31 mouse cellular contexts compared by ENCODE assay signal in genomic region chr8:45918891-45919290, GRCm38 (mm10). TPM values are rescaled to one million over a fixed set of nuclear protein-coding genes. Genes with fewer than 3 reads are reported as not detected.
DNase-seq lines count a peak whose midpoint lies in the region; ATAC-seq and TF ChIP-seq lines count a peak whose summit lies in the region.
"Had no signal": no experiment of that assay in that cellular context is flagged by ENCODE, and none has a peak within 500 bp of the region (broad histone marks: within the 10 kb centered on the region; RNA-seq: fewer than 3 reads in every experiment).

No protein-coding gene starts in this region.

- intact Hi-C loops in gastrocnemius, adult 2 months (cut with DNase I), result no loop called here
- intact Hi-C loops in heart, postnatal 14 days (cut with DNase I), result no loop called here

- H3K4me2 ChIP-seq in heart, embryonic 13.5 days, result no peak overlapping the region
- H3K4me2 ChIP-seq: embryonic facial prominence, embryonic 13.5 days; embryonic facial prominence, embryonic 15.5 days; forebrain, embryonic 12.5 days had no signal

- ATAC-seq in heart, embryonic 13.5 days (ENCODE audit: extremely low read depth, insufficient number of reproducible peaks, low FRiP score, low TSS enrichment), result no peak
- ATAC-seq: activated CD4-positive, CD25-positive, alpha-beta regulatory T cell, adult 4 months; forebrain, embryonic 14.5 days; forebrain, embryonic 16.5 days; Patski had no signal

- H3K27me3 ChIP-seq in heart, embryonic 13.5 days (replicated peaks), result no peaks in the 10 kb centered on the region
- no peaks in the 10 kb centered on the region for H3K27me3 ChIP-seq in testis, adult 2 months (ENCODE audit: control insufficient read depth, insufficient read depth, low read length)
- H3K27me3 ChIP-seq: embryonic facial prominence, embryonic 13.5 days; embryonic facial prominence, embryonic 15.5 days; forebrain, embryonic 12.5 days had no signal

- H3K9ac ChIP-seq in heart, embryonic 13.5 days, result no peak overlapping the region
- H3K9ac ChIP-seq: embryonic facial prominence, embryonic 13.5 days; embryonic facial prominence, embryonic 15.5 days; forebrain, embryonic 12.5 days had no signal

- peaks cover 62% of the 10 kb centered on the region for H3K36me3 ChIP-seq in heart, embryonic 13.5 days
- H3K36me3 ChIP-seq in testis, adult 2 months (ENCODE audit: control insufficient read depth, insufficient read depth, low read length), result no peaks in the 10 kb centered on the region
- H3K36me3 ChIP-seq: embryonic facial prominence, embryonic 13.5 days; embryonic facial prominence, embryonic 15.5 days; forebrain, embryonic 10.5 days; forebrain, embryonic 12.5 days; G1E had no signal

- no peak for DNase-seq in gastrocnemius, adult 2 months
- DNase-seq in gastrocnemius, adult 8-10 months (ENCODE audit: low spot score in 2 of 2), result no peak
- DNase-seq in heart, postnatal 14 days, result no peak
- DNase-seq in testis, postnatal 10 days (ENCODE audit: low spot score), result no peak
- DNase-seq in brain, adult 2 months (ENCODE audit: low read depth, low spot score), result peak; percentile 63
- no peak for DNase-seq in left cerebral cortex, adult 11 months (ENCODE audit: low spot score)
- DNase-seq: adrenal gland, adult 8-10 months; adrenal gland, postnatal 14 days; adrenal gland, postnatal 36 days; cerebellum, adult 11 months; cerebellum, adult 18-20 months; cerebellum, adult 8-10 months; cerebellum, adult 9-11 months; cerebellum, postnatal 14 days; cerebellum, postnatal 36 days; embryo, embryonic 11 days had no signal

- H3K4me1 ChIP-seq in heart, embryonic 13.5 days, result no peaks in the 10 kb centered on the region; the same call in 1 of the 2 replicates
- peaks cover 6% of the 10 kb centered on the region for H3K4me1 ChIP-seq in testis, adult 2 months (ENCODE audit: control insufficient read depth, insufficient read depth, low read length)
- H3K4me1 ChIP-seq: embryonic facial prominence, embryonic 15.5 days; forebrain, embryonic 12.5 days had no signal

- H3K4me3 ChIP-seq in gastrocnemius, adult 2 months, result no peak overlapping the region
- no peak overlapping the region for H3K4me3 ChIP-seq in heart, embryonic 13.5 days
- no peak overlapping the region for H3K4me3 ChIP-seq in testis, adult 2 months (ENCODE audit: control insufficient read depth, low read depth, low read length)
- H3K4me3 ChIP-seq: embryonic facial prominence, embryonic 13.5 days; embryonic facial prominence, embryonic 15.5 days; erythroblast, embryonic 14.5 days; forebrain, embryonic 10.5 days; forebrain, embryonic 12.5 days had no signal

- 68% methylated on average over 15 of the region's 15 CpGs for WGBS in heart, embryonic 13.5 days

- no peak for TF ChIP-seq POLR2A in testis, adult 2 months (IDR thresholded peaks at IDR 0.05; ENCODE audit: control insufficient read depth, low read depth, low read length)

- H3K9me3 ChIP-seq in heart, embryonic 13.5 days, result peaks cover 3% of the 10 kb centered on the region; the same call in 1 of the 2 replicates
- H3K9me3 ChIP-seq: embryonic facial prominence, embryonic 13.5 days; embryonic facial prominence, embryonic 15.5 days; forebrain, embryonic 10.5 days; forebrain, embryonic 12.5 days; G1E had no signal

- peak overlapping the region; percentile 28 for H3K27ac ChIP-seq in gastrocnemius, adult 2 months
- H3K27ac ChIP-seq in heart, embryonic 13.5 days (replicated peaks), result peak overlapping the region; percentile 8; the same call in 1 of the 2 replicates
- H3K27ac ChIP-seq in testis, adult 2 months (ENCODE audit: control insufficient read depth, insufficient read depth, low read depth, low read length), result peak overlapping the region; percentile 52; the same call in 1 of the 2 replicates
- H3K27ac ChIP-seq: embryonic facial prominence, embryonic 13.5 days; embryonic facial prominence, embryonic 15.5 days; forebrain, embryonic 10.5 days; forebrain, embryonic 12.5 days had no signal

- no peak for TF ChIP-seq CTCF in gastrocnemius, adult 2 months (IDR thresholded peaks at IDR 0.05)
- no peak for TF ChIP-seq CTCF in testis, adult 2 months (IDR thresholded peaks at IDR 0.05; ENCODE audit: control insufficient read depth, insufficient read depth, insufficient replicate concordance, low read depth, low read length)

RNA-seq across cellular contexts. Expression of gene Ccdc110, which starts 15.5 kb away (rescaled TPM):
- not detected for total RNA-seq in gastrocnemius, adult 2 months (2021)
- total RNA-seq in gastrocnemius, adult 8-10 months (2022), result not detected
- not detected in 2 replicates for polyA plus RNA-seq in heart, embryonic 13.5 days (2015; fragmentation: Nextera tagmentation; extraction: Ambion mirVana)
- not detected for total RNA-seq in heart, postnatal 14 days (2021)
- 21.8 and 23.4 TPM in 2 replicates for polyA plus RNA-seq in testis, adult 2 months (2012; rRNA removed)
- total RNA-seq: adrenal gland, adult 18-20 months; adrenal gland, adult 8-10 months; adrenal gland, postnatal 14 days; adrenal gland, postnatal 36 days; common myeloid progenitor, adult 5-6 weeks; G1E had no signal
- polyA plus RNA-seq: activated CD4-positive, CD25-positive, alpha-beta regulatory T cell, adult 4 months; C2C12; embryonic facial prominence, embryonic 13.5 days; embryonic facial prominence, embryonic 15.5 days; erythroblast, embryonic 14.5 days; G1E; Patski had no signal

RNA-seq across cellular contexts. Expression of gene Pdlim3, which starts 33.6 kb away (rescaled TPM):
- 100 to 1,000 TPM; 516 to 675 TPM for total RNA-seq in gastrocnemius, adult 2 months (2021)
- total RNA-seq in gastrocnemius, adult 8-10 months (2022), result 100 to 1,000 TPM; 733 to 955 (median 812) TPM
- polyA plus RNA-seq in heart, embryonic 13.5 days (2015; fragmentation: Nextera tagmentation; extraction: Ambion mirVana), result 190 and 227 TPM in 2 replicates
- 10 to 100 TPM; 29.7 to 40.0 TPM for total RNA-seq in heart, postnatal 14 days (2021)
- 5.9 and 13.2 TPM in 2 replicates for polyA plus RNA-seq in testis, adult 2 months (2012; rRNA removed)
- total RNA-seq: common myeloid progenitor, adult 5-6 weeks had no signal
- polyA plus RNA-seq: activated CD4-positive, CD25-positive, alpha-beta regulatory T cell, adult 4 months; erythroblast, embryonic 14.5 days; G1E; Patski had no signal

RNA-seq across cellular contexts. Expression of gene 1700029J07Rik, which starts 56.2 kb away (rescaled TPM):
- total RNA-seq in gastrocnemius, adult 2 months (2021), result under 1 TPM; 0.28 to 0.59 TPM
- under 1 TPM; 0.27 to 0.62 (median 0.37) TPM for total RNA-seq in gastrocnemius, adult 8-10 months (2022)
- 2.0 and 2.2 TPM in 2 replicates for polyA plus RNA-seq in heart, embryonic 13.5 days (2015; fragmentation: Nextera tagmentation; extraction: Ambion mirVana)
- total RNA-seq in heart, postnatal 14 days (2021), result 1 to 10 TPM in 1 of 2 experiments, under 1 TPM in 1; 0.83 to 1.0 TPM
- polyA plus RNA-seq in testis, adult 2 months (2012; rRNA removed), result 26.8 and 28.7 TPM in 2 replicates
- polyA plus RNA-seq: erythroblast, embryonic 14.5 days had no signal

RNA-seq across cellular contexts. Expression of gene Ufsp2, which starts 56.4 kb away (rescaled TPM):
- total RNA-seq in gastrocnemius, adult 2 months (2021), result 10 to 100 TPM; 36.0 to 43.8 TPM
- 10 to 100 TPM; 37.2 to 41.5 (median 39.0) TPM for total RNA-seq in gastrocnemius, adult 8-10 months (2022)
- polyA plus RNA-seq in heart, embryonic 13.5 days (2015; fragmentation: Nextera tagmentation; extraction: Ambion mirVana), result 57.7 and 60.4 TPM in 2 replicates
- total RNA-seq in heart, postnatal 14 days (2021), result 10 to 100 TPM; 32.7 to 33.5 TPM
- polyA plus RNA-seq in testis, adult 2 months (2012; rRNA removed), result 16.8 and 20.0 TPM in 2 replicates

Comparison
In these comparisons a context has a peak if more than half of its experiments do, and no peak if none do; other contexts are left out.
1. RNA of gene Pdlim3, which starts 33.6 kb away (total RNA-seq): 733 to 955 TPM in gastrocnemius, adult 8-10 months and 516 to 675 TPM in gastrocnemius, adult 2 months; 29.7 to 40.0 TPM in heart, postnatal 14 days; every median in the first group is over 10 times any median in the second.
2. Peak in every context shown above with its lines, with median percentiles within 50 percentile points of each other: H3K27ac ChIP-seq.